Mouse (Mus musculus): ENCODE measurements around the gene Sdk2. TPM values are rescaled to one million over a fixed set of nuclear protein-coding genes. Genes with fewer than 3 reads are reported as not detected.

The Sdk2 gene
- polyA plus RNA-seq, 1 experiment from 2014 or later = 0.66 TPM

GRCm38 (mm10) chr11:113729239-113729638 is 337.6 kb downstream of the Sdk2 start:
- 87% methylated on average over 21 of the region's 21 CpGs for WGBS
- H3K4me2 ChIP-seq (replicated peaks; ENCODE audit: low read depth) = no peak overlapping the region
- peaks cover 7% of the 10 kb centered on the region for H3K4me1 ChIP-seq (replicated peaks; ENCODE audit: control insufficient read depth, insufficient read depth, low read length)
- TF ChIP-seq CTCF (IDR thresholded peaks at IDR 0.05; ENCODE audit: low read depth) = no peak
- ATAC-seq = no peak
- no peak overlapping the region for H3K9ac ChIP-seq (ENCODE audit: low read depth, low read length)
- H3K9me3 ChIP-seq (ENCODE audit: control insufficient read depth) = no peaks in the 10 kb centered on the region
- no peak overlapping the region for H3K27ac ChIP-seq (ENCODE audit: low read depth, low read length)
- H3K27me3 ChIP-seq (replicated peaks; ENCODE audit: control insufficient read depth, insufficient read depth, low read length) = no peaks in the 10 kb centered on the region
- no peak overlapping the region for H3K4me3 ChIP-seq (ENCODE audit: low read depth, low read length)
- H3K36me3 ChIP-seq (ENCODE audit: control insufficient read depth, insufficient read depth) = peaks cover 55% of the 10 kb centered on the region

GRCm38 (mm10) chr11:113727992-113728391 is 338.9 kb downstream of the Sdk2 start:
- Histone ChIP-seq H3K9ac (ENCODE audit: low read depth, low read length) (no peak overlapping the region; the same call in 1 of the 2 replicates), H3K4me3 (ENCODE audit: low read depth, low read length) (no peak overlapping the region), H3K9me3 (ENCODE audit: control insufficient read depth) (no peaks in the 10 kb centered on the region), H3K36me3 (ENCODE audit: control insufficient read depth, insufficient read depth) (peaks cover 55% of the 10 kb centered on the region), H3K4me1 (replicated peaks; ENCODE audit: control insufficient read depth, insufficient read depth, low read length) (peaks cover 3% of the 10 kb centered on the region; the same call in 1 of the 2 replicates), H3K4me2 (replicated peaks; ENCODE audit: low read depth) (no peak overlapping the region), H3K27ac (ENCODE audit: low read depth, low read length) (peak overlapping the region; percentile 21), H3K27me3 (replicated peaks; ENCODE audit: control insufficient read depth, insufficient read depth, low read length) (no peaks in the 10 kb centered on the region)
- ATAC-seq = no peak
- no peak for TF ChIP-seq CTCF (IDR thresholded peaks at IDR 0.05; ENCODE audit: low read depth)
- WGBS = 67% methylated on average over 6 of the region's 6 CpGs

- peaks cover 55% of the 10 kb centered on the region for H3K36me3 ChIP-seq (ENCODE audit: control insufficient read depth, insufficient read depth)
- H3K27ac ChIP-seq (ENCODE audit: low read depth, low read length) = peak overlapping the region; percentile 46
- TF ChIP-seq CTCF (IDR thresholded peaks at IDR 0.05; ENCODE audit: low read depth) = no peak
- H3K27me3 ChIP-seq (replicated peaks; ENCODE audit: control insufficient read depth, insufficient read depth, low read length) = no peaks in the 10 kb centered on the region
- no peak overlapping the region for H3K9ac ChIP-seq (ENCODE audit: low read depth, low read length)
- H3K4me2 ChIP-seq (replicated peaks; ENCODE audit: low read depth) = no peak overlapping the region
- H3K4me1 ChIP-seq (replicated peaks; ENCODE audit: control insufficient read depth, insufficient read depth, low read length) = peaks cover 3% of the 10 kb centered on the region; the same call in 1 of the 2 replicates
- no peak overlapping the region for H3K4me3 ChIP-seq (ENCODE audit: low read depth, low read length)
- WGBS = 81% methylated on average over 14 of the region's 14 CpGs
- no peaks in the 10 kb centered on the region for H3K9me3 ChIP-seq (ENCODE audit: control insufficient read depth)
- ATAC-seq = no peak
Measured at GRCm38 (mm10) chr11:113726994-113727888, 339.6 kb downstream of the Sdk2 start.
